Mouse (Mus musculus) right cerebral cortex, postnatal 10 days (tissue): ENCODE measurements at regions not wholly inside any gene's neighbourhood (a gene's known extent, or its start where the extent isn't known, plus 50 kb on each side); places are given as distances from the start of the nearest gene placed in this dataset.
A peak's percentile ranks its signal among the peaks of the same experiment; 100 is the strongest.

Source experiments
- DNase-seq, 2 experiments: peaks; one replicate each; pipeline ENCODE4 v3.0.0; 2021; ENCODE audit warnings: low spot score in 2 of 2

- DNase-seq, result no peak
Measured at GRCm38 (mm10) chr8:8274987-8275386, 386.1 kb downstream of the Efnb2 start.

GRCm38 (mm10) chr8:8274211-8274641 lies 386.8 kb downstream of the Efnb2 start:
- peak in 1 of 2 experiments; percentile 28 for DNase-seq

GRCm38 (mm10) chr8:8258855-8259254 lies 402.2 kb downstream of the Efnb2 start:
- no peak for DNase-seq

DNA sequence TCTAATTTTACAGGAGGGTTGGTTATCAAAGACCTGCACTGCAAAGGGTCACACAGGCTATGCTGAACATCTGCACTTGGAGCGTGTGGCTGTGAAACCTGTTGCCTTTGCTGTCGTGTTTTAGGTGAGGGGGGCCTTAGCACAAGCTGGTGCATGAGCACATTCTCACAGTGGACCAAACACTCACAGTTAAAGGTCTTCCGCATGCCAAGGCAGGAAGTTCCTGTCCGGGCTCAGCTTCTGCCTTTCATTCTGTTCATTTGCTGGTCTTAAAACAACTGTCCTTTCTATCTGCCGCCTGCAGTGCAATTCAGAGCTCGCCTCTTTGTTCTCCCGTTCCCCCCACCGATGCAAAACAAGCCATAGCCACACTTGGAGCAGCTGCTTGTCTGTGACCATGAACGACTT lies 402.8 kb downstream of the Efnb2 start:
- no peak for DNase-seq

GRCm38 (mm10) chr8:8256327-8256726 lies 404.7 kb downstream of the Efnb2 start:
- DNase-seq, result no peak

GRCm38 (mm10) chr8:8254446-8254845 lies 406.6 kb downstream of the Efnb2 start:
- DNase-seq, result no peak

DNA sequence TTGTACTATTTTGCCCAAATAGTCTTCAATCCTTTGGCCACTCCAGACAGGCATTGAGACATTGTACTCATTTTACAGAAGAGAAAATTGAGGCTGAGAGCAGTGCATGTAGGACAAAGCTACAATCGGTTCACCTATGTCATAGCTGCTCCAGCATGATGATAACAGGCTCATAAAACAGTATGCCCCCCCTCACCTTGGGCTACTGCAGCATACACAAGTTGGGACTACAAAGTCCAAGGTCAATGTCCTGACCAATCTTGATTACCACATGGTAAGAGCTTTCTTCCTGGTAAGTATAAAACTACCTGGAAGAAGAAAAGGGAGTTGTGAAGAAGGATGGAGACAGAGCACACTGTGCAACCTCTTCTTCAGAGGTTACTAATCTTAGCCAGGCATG lies 416.4 kb downstream of the Efnb2 start:
- no peak for DNase-seq

- DNase-seq, result no peak
Measured at GRCm38 (mm10) chr8:8241755-8242501, 419.1 kb downstream of the Efnb2 start.

DNA sequence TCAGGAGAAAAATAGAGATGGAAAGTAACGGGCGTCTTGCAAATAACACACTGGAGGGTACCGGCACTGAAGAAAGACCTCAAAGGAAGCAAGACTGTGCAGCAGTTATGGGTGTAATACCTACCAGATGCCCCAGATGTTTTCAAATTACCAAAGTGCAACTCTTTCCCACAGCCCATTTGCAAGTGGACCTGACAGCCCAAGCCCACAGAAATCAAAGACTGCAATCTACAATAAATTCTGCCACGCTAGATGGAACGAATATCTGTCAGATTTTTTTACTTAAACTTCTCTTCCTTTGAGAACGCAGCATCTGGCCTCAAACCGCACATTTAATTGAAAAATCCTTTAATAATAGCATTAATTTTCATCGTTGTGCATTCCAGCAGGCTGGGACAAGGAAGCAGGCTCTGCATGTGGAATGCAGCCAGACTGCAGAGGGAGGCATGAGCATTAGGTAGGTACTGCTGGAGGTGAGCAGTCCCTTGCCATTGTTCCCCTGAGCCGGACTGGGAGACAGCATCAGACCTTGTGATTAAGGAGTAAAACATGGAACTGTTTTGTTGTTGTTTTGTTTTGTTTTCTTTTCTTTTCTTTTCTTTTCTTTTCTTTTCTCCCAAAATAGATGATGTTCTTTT lies 419.9 kb downstream of the Efnb2 start:
- no peak for DNase-seq

GRCm38 (mm10) chr8:8239489-8239888 lies 421.6 kb downstream of the Efnb2 start:
- peak in 1 of 2 experiments; percentile 37 for DNase-seq

DNA sequence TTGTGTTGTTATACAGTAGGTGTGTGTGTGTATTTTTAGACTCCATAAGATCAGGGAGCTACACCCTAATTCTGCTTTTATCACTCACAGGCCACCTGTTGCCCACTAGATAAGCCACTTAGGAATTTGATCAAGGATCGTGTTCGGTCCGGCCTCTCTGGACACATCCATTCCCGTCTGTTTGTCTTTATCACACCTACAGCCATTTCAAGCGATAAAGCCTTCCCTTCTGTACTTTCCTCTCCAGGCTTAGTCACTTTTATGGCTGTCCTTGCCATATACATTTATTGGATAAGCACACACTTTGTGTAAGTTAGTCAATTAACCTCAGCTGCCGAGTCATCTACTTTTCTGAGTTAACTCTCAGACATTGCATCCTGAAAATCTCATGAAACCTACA lies 423.0 kb downstream of the Efnb2 start:
- no peak for DNase-seq

- DNase-seq, result peak; percentile 70 to 89
Measured at GRCm38 (mm10) chr8:8233616-8234015, 427.4 kb downstream of the Efnb2 start.

- peak; percentile 38 to 62 for DNase-seq
Measured at GRCm38 (mm10) chr8:8233156-8233555, 427.9 kb downstream of the Efnb2 start.

DNA sequence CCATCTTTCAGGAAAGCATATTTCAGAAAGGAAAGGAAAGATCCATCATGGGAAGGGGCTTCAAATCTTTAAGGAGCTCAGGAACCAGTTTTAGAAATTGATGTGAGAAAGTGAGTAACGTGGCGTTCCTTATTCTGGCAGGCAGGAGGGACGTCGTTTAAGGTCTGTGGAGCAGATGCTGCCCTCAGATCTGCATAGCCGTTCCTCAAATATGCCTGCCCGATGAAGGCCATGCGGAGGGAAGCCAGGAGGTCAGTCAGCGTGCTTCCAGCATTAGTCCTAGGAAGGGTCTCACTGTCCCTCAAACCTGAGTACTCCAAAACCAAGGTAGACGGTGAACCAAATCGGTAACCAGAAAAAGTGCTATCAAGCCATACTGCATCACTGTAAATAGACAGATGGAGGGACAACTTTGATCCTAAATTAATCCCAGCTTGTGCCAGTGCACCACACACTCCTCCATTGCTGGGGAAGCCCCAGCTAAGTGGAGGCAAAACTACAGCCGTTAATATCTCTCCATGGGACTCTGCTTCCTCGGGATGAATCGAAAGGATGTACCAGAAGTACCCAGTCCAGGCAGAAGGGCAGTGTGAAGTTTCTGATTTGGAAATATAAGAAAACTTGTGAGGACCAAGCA lies 428.9 kb downstream of the Efnb2 start:
- peak; percentile 26 to 37 for DNase-seq

DNA sequence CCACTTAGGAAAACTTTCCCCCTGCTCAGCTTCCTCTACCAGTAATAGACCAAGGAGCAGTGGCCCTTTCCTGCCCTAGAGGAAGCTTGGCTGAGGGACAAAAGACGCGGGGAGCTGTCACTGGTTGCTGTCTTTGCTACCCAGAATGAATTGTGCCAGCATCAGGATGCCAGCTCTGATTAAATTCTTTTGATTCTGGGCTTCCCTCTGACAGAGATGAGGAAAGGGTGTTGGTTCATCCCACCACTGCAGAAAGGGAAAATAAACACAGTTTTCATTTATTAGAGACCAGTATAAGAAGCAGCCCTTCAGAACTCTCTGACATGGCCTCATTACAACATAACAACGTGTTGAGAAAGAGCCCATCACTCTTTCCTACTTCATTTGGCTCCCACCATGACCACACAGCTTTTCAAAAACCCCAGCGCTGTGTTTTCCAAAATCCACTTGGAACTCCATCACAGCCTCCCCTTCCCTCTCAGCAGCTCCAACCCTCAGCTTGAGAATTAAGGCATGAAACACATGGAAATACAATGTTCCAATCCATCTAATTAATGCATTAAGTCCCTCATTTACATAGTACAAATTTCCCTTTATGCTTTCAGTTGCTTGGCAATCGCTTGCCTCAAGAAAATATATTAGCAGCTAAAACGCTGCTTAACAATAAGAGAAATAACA lies 429.6 kb downstream of the Efnb2 start:
- peak; percentile 42 to 47 for DNase-seq

GRCm38 (mm10) chr8:8225994-8226393 lies 435.0 kb downstream of the Efnb2 start:
- DNase-seq, result no peak

GRCm38 (mm10) chr8:8225175-8225830 lies 435.7 kb downstream of the Efnb2 start:
- no peak for DNase-seq

DNA sequence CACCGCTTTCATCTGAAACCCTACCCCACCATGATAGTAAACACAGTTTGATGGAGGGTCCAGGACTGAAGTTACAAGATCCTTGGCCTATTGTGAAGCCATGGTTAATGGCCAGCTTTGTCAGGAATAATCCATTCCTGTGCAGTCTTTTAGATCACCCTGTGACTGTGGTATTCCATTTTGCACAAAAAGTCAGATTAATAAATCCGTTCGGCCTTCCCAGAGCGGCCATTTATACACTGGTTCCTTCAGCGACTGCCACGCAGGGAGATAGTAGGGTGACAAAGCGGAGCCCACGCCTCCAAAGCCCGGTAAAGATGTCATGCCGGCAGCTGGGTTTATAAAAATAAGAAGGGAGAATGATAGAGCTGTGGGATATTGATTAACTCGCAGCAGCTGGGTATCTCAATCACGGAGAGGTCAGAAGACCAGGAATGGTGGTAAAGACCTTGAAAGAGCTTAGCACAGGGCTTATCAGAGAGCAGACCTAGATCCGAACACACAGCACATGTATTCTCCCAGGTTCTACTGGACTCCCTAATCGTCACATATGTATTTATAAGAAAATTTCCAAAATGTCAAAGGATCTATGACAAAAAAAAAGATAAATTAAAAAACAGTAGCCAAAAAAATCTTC lies 440.5 kb downstream of the Efnb2 start:
- no peak for DNase-seq

DNA sequence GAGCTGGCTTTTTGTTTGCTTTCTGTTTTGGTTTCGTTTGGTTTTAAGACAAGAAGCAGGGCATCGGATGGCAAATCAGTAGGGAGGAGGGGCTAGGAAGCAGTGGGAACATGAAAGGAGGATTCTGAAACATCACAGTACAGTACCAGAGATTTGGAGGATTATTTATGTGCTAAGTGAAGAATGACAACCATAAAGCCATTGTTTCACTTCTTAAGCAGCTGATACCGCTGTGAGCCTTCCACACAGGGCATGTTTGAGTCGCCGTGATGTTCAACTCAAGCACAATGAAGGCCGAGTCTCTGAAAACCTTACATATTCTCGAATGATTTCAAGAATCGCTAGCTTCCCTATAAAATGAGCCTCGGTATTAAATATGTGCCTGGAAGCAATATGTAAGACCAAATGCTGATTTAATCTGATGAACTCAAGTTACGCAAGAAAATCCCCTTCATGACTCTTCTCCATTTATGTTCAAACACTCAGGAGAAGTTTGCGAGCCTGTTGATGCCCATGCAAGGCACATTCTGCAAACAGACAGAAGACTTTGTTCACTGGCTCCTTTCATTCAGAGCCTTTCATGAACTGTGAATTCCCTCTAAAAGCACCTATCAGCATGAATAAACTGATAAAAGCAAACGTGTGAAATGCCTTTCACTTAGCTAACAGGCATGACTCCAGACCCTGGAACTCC lies 441.2 kb downstream of the Efnb2 start:
- DNase-seq, result no peak

- DNase-seq, result no peak
Measured at GRCm38 (mm10) chr8:8193036-8193435, 468.0 kb downstream of the Efnb2 start.

- no peak for DNase-seq
Measured at GRCm38 (mm10) chr8:8186046-8186445, 475.0 kb downstream of the Efnb2 start.
